Mouse (Mus musculus) liver, postnatal 0 days (tissue): Measurements from ENCODE around the gene Zcchc9. TPM values are rescaled to one million over a fixed set of nuclear protein-coding genes. Genes with fewer than 3 reads are reported as not detected.

Experiments used
- ATAC-seq: fragments of 200-750 bp; cut with Nextera tagmentation; 2 replicates; pipeline ENCODE4 v1.8.0; 2017; ENCODE audit warnings: mild to moderate bottlenecking, moderate library complexity
- DNase-seq: peaks from one replicate; pipeline ENCODE4 v3.0.0-alpha.2; 2016
- H3K27ac ChIP-seq: fragments of 300-500 bp; sonication (generic); 2 replicates; pipeline ENCODE4 v1.5.1; 2014; ENCODE audit warnings: antibody characterized with exemption, moderate library complexity, mild to moderate bottlenecking, low read depth
- H3K27me3 ChIP-seq: fragments of 300-500 bp; sonication (generic); 2 replicates; pipeline ENCODE4 v1.6.1; 2014; ENCODE audit warnings: low read length, control low read depth, mixed read lengths; ENCODE audit not compliant: insufficient read depth
- H3K36me3 ChIP-seq: fragments of 300-500 bp; sonication (generic); replicated peaks from 2 replicates; pipeline ENCODE4 v1.6.1; 2014; ENCODE audit warnings: mild to moderate bottlenecking, control low read depth, low read length, moderate library complexity, mixed read lengths; ENCODE audit not compliant: insufficient read depth
- H3K4me1 ChIP-seq: fragments of 300-500 bp; sonication (generic); 2 replicates; pipeline ENCODE4 v1.6.1; 2014; ENCODE audit warnings: antibody characterized with exemption, mild to moderate bottlenecking, control low read depth; ENCODE audit not compliant: insufficient read depth
- H3K4me2 ChIP-seq: fragments of 300-500 bp; sonication (generic); 2 replicates; pipeline ENCODE4 v1.6.1; 2014; ENCODE audit warnings: low read depth, mild to moderate bottlenecking, low read length, moderate library complexity, mixed read lengths
- H3K4me3 ChIP-seq: fragments of 300-500 bp; sonication (generic); 2 replicates; pipeline ENCODE4 v1.5.1; 2014; ENCODE audit warnings: low read depth, low read length
- H3K9ac ChIP-seq: fragments of 300-500 bp; sonication (generic); replicated peaks from 2 replicates; pipeline ENCODE4 v1.6.1; 2014; ENCODE audit warnings: mild to moderate bottlenecking, moderate library complexity
- H3K9me3 ChIP-seq: fragments of 300-500 bp; sonication (generic); 2 replicates; pipeline ENCODE4 v1.6.1; 2016; ENCODE audit warnings: mild to moderate bottlenecking, control low read depth, low read length, mixed read lengths
- CTCF ChIP-seq: sonication (generic); IDR thresholded peaks from 2 replicates; pipeline ENCODE4 v1.5.1; 2016; ENCODE audit warnings: antibody characterized with exemption, low read depth
- EP300 ChIP-seq: IDR thresholded peaks from 2 replicates; pipeline ENCODE4 v1.6.1; 2016; ENCODE audit warnings: antibody characterized with exemption, low read depth, mild to moderate bottlenecking
- WGBS: fragments of 180-500 bp; shearing (Covaris S2); extraction: QIAGEN DNeasy Blood & Tissue Kit; methylation state at CpG from one replicate; pipeline ENCODE4 v1.1.7; 2014; ENCODE audit not compliant: insufficient replicate concordance; 5-methylcytosine and 5-hydroxymethylcytosine counted together
- polyA plus RNA-seq: library from polyadenylated mRNA; unstranded; fragments of >200 nt; fragmentation: Nextera tagmentation; extraction: Ambion mirVana; gene quantifications from 2 replicates; pipeline ENCODE4 v1.2.1, GENCODE M21; 2015

Gene Zcchc9
- polyA plus RNA-seq, 1 experiment from 2014 or later, result 8.8 TPM

DNA sequence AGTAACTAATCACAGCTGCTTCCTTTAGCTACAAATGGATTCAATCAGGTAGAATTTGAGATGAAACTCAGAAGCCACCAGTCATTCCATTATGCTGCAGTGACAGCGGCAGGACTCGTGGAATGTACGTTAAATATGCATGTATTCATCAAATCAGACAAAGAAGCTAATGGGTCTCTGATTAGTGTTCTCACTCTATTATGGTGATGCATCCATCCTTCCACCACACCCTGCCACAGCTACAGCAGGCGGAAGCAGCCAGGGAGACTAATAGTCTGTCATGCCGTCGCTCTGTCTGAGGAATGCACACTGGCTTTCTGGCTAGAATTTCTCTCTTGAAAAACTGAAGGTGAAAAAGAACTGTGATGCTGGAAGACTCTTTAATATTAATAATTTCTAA is 11.5 kb downstream of the Zcchc9 start:
- Histone ChIP-seq H3K9ac (no peak overlapping the region), H3K36me3 (peaks cover 47% of the 10 kb centered on the region), H3K27me3 (no peaks in the 10 kb centered on the region), H3K4me1 (no peaks in the 10 kb centered on the region), H3K27ac (no peak overlapping the region), H3K4me3 (no peak overlapping the region), H3K9me3 (no peaks in the 10 kb centered on the region), H3K4me2 (no peak overlapping the region)
- TF ChIP-seq CTCF (no peak), EP300 (no peak)
- ATAC-seq (no peak), DNase-seq (no peak)
- WGBS, result 90% methylated on average over 6 of the region's 6 CpGs

- TF ChIP-seq CTCF (no peak), EP300 (no peak)
- Histone ChIP-seq H3K27ac (no peak overlapping the region), H3K36me3 (peaks cover 45% of the 10 kb centered on the region), H3K27me3 (no peaks in the 10 kb centered on the region), H3K9me3 (no peaks in the 10 kb centered on the region), H3K4me1 (no peaks in the 10 kb centered on the region), H3K4me3 (no peak overlapping the region), H3K4me2 (no peak overlapping the region), H3K9ac (no peak overlapping the region)
- DNase-seq (no peak), ATAC-seq (no peak)
- WGBS, result 84% methylated on average over 10 of the region's 10 CpGs
Measured at GRCm38 (mm10) chr13:91795593-91795992, 11.9 kb downstream of the Zcchc9 start.

DNA sequence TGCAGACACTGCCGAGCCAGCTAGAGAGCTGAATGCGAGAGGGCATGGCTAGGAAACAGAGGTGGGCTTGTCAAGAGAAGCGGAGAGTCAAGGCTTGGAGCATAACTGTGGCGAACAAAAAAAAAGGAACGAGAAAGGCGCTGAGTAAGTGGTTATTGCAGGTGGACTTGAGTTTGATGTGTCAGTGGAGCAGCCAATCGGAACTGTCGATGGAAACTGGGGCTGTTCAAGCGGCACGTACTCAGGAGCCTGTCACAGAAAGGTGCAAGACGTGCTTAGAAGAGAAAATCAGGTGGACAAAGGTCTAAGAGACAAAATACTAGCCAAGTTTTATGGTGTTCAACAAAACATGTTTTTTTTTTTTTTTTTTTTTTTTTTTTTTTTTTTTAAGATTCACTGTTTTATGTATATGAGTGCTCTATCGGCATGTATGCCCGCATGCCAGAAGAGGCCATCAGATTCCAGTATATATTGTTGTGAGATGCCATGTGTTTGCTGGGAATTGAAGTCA is 12.5 kb downstream of the Zcchc9 start:
- no peaks in the 10 kb centered on the region for H3K27me3 ChIP-seq
- ATAC-seq, result no peak
- TF ChIP-seq CTCF (no peak), EP300 (no peak)
- H3K9me3 ChIP-seq, result no peaks in the 10 kb centered on the region
- no peak overlapping the region for H3K27ac ChIP-seq
- no peaks in the 10 kb centered on the region for H3K4me1 ChIP-seq
- no peak overlapping the region for H3K4me3 ChIP-seq
- no peak overlapping the region for H3K4me2 ChIP-seq
- DNase-seq, result no peak
- 92% methylated on average over 13 of the region's 13 CpGs for WGBS
- no peak overlapping the region for H3K9ac ChIP-seq
- peaks cover 38% of the 10 kb centered on the region for H3K36me3 ChIP-seq

DNA sequence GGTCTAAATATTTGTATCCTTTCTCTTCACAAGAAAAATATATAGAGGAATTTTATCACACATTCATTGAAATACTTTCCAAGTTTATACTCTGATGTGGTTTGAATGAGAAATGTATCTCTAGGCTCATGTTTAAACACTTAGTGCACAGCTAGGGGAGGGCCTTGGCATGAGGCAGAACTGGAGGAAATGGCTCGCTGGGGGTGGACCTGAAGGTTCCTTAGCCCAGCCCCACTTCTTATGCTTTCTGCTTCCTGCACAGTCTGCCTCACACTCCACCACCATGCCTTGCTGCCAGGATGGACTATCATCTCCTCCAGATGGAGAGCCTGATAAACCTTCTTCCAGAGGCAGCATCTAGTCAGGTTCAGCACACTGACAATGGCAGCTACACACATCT is 15.5 kb downstream of the Zcchc9 start:
- Histone ChIP-seq H3K4me1 (no peaks in the 10 kb centered on the region), H3K27ac (no peak overlapping the region), H3K36me3 (0 out of 2 replicates have a peak, but pooled peaks cover 15% of the 10 kb centered on the region), H3K4me3 (no peak overlapping the region), H3K27me3 (no peaks in the 10 kb centered on the region), H3K9me3 (no peaks in the 10 kb centered on the region), H3K4me2 (no peak overlapping the region), H3K9ac (no peak overlapping the region)
- no peak for ATAC-seq
- DNase-seq, result no peak
- TF ChIP-seq CTCF (no peak), EP300 (no peak)
- 43% methylated on average over 1 of the region's 1 CpGs for WGBS

DNA sequence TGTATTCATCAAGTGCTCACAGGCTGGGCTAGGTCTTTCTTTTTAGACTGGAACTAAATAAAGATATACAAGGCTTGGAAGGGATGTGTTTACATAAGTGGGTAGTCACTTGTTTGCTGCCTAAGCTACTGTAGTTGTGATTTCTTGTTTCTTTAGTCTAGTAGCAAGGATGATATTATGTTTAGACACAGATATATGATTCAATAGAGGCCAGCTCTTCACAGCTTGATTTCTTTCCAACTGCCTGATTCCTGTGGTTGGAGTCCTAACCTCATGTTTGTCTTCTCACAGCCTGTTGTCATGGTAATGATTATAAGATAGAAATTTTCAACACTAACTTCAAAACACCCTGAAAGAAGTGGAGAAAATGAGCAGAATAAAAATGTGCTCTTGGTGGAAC is 27.6 kb downstream of the Zcchc9 start:
- no peak for DNase-seq
- ATAC-seq, result no peak
- TF ChIP-seq CTCF, result no peak
- no peak for TF ChIP-seq EP300
- Histone ChIP-seq H3K9me3 (no peaks in the 10 kb centered on the region), H3K4me2 (no peak overlapping the region), H3K36me3 (0 out of 2 replicates have a peak, but pooled peaks cover 5% of the 10 kb centered on the region), H3K27ac (no peak overlapping the region), H3K9ac (no peak overlapping the region), H3K4me3 (no peak overlapping the region), H3K4me1 (no peaks in the 10 kb centered on the region), H3K27me3 (no peaks in the 10 kb centered on the region)

DNA sequence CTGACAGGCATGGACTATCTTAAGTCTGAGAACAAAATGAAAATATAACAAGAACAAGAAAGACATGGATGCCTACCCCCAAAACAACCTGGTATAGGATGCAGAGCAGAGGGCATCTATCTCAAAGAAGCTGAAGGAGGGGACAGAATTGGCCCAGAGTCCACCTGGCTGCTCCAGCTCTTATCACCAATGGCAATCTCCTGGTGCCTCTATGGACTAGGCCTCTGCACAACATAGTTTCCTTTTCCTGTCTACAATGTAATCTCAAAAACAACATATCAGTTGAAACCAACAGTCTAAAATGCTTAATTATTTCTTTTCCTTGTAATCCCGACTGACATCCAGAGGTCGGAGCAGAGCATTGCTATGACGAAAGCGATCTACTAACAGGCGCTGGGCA is 29.4 kb downstream of the Zcchc9 start:
- Histone ChIP-seq H3K27me3 (no peaks in the 10 kb centered on the region), H3K4me1 (no peaks in the 10 kb centered on the region), H3K4me2 (no peak overlapping the region), H3K9ac (no peak overlapping the region), H3K4me3 (no peak overlapping the region), H3K9me3 (no peaks in the 10 kb centered on the region), H3K27ac (no peak overlapping the region), H3K36me3 (peaks cover 3% of the 10 kb centered on the region; the same call in 1 of the 2 replicates)
- 87% methylated on average over 5 of the region's 5 CpGs for WGBS
- ATAC-seq (no peak), DNase-seq (no peak)
- TF ChIP-seq CTCF (no peak), EP300 (no peak)
